Mouse (Mus musculus): Measurements from ENCODE around the gene Rad51b. TPM values are rescaled to one million over a fixed set of nuclear protein-coding genes. Genes with fewer than 3 reads are reported as not detected.

Gene Rad51b
- total RNA-seq, 4 experiments from 2014 or later, result 0.71 to 0.95 (median 0.78) TPM

GRCm38 (mm10) chr12:79612334-79613060 lies 315.4 kb downstream of the Rad51b start:
- DNase-seq (ENCODE audit: low spot score), result peak; percentile 91

GRCm38 (mm10) chr12:79613061-79613788 lies 316.1 kb downstream of the Rad51b start:
- DNase-seq (ENCODE audit: low spot score), result no peak

GRCm38 (mm10) chr12:79613846-79614582 lies 316.9 kb downstream of the Rad51b start:
- peak; percentile 56 for DNase-seq (ENCODE audit: low spot score)

GRCm38 (mm10) chr12:79614583-79614953 lies 317.5 kb downstream of the Rad51b start:
- DNase-seq (ENCODE audit: low spot score), result no peak

- no peak for DNase-seq (ENCODE audit: low spot score)
These were observed 318.7 kb downstream of the Rad51b start for GRCm38 (mm10) chr12:79615717-79616316.

- no peak for DNase-seq (ENCODE audit: low spot score)
These were observed 321.9 kb downstream of the Rad51b start for GRCm38 (mm10) chr12:79619009-79619408.

- no peak for DNase-seq (ENCODE audit: low spot score)
These were observed 323.6 kb downstream of the Rad51b start for GRCm38 (mm10) chr12:79620693-79621092.

- no peak for DNase-seq (ENCODE audit: low spot score)
These were observed 326.2 kb downstream of the Rad51b start for GRCm38 (mm10) chr12:79623308-79623707.

GRCm38 (mm10) chr12:79625699-79626554 lies 328.8 kb downstream of the Rad51b start:
- DNase-seq (ENCODE audit: low spot score), result peak; percentile 49

GRCm38 (mm10) chr12:79626555-79627080 lies 329.5 kb downstream of the Rad51b start:
- DNase-seq (ENCODE audit: low spot score), result no peak

GRCm38 (mm10) chr12:79627351-79628120 lies 330.5 kb downstream of the Rad51b start:
- DNase-seq (ENCODE audit: low spot score), result no peak

- DNase-seq (ENCODE audit: low spot score), result no peak
These were observed 331.2 kb downstream of the Rad51b start for GRCm38 (mm10) chr12:79628121-79628774.

GRCm38 (mm10) chr12:79629945-79630850 lies 333.1 kb downstream of the Rad51b start:
- DNase-seq (ENCODE audit: low spot score), result peak; percentile 50

- DNase-seq (ENCODE audit: low spot score), result no peak
These were observed 336.5 kb downstream of the Rad51b start for GRCm38 (mm10) chr12:79633458-79634106.

- no peak for DNase-seq (ENCODE audit: low spot score)
These were observed 344.6 kb downstream of the Rad51b start for GRCm38 (mm10) chr12:79641570-79642285.

GRCm38 (mm10) chr12:79642715-79643114 lies 345.6 kb downstream of the Rad51b start:
- peak; percentile 38 for DNase-seq (ENCODE audit: low spot score)

- DNase-seq (ENCODE audit: low spot score), result no peak
These were observed 348.6 kb downstream of the Rad51b start for GRCm38 (mm10) chr12:79645656-79646055.

Data from heart, adult 8-10 months (tissue).